Mouse (Mus musculus) lung, embryonic 16.5 days (tissue): ENCODE measurements around the gene Prkn. TPM values are rescaled to one million over a fixed set of nuclear protein-coding genes. Genes with fewer than 3 reads are reported as not detected.
A peak's percentile ranks its signal among the peaks of the same experiment; 100 is the strongest.

Experiments used
- ATAC-seq: fragments of 200-750 bp; cut with Nextera tagmentation; 2 replicates; pipeline ENCODE4 v1.8.0; 2017; ENCODE audit warnings: low read depth, mild to moderate bottlenecking, moderate library complexity
- H3K27ac ChIP-seq: fragments of 300-500 bp; sonication (generic); 2 replicates; pipeline ENCODE4 v1.5.1; 2014; ENCODE audit warnings: mild to moderate bottlenecking, control low read depth, low read length
- H3K27me3 ChIP-seq: fragments of 300-500 bp; sonication (generic); 2 replicates; pipeline ENCODE4 v1.6.1; 2014; ENCODE audit warnings: low read depth, low read length, mixed read lengths; ENCODE audit not compliant: control insufficient read depth, insufficient read depth
- H3K36me3 ChIP-seq: fragments of 300-500 bp; sonication (generic); 2 replicates; pipeline ENCODE4 v1.6.1; 2014; ENCODE audit warnings: low read length; ENCODE audit not compliant: control insufficient read depth, insufficient read depth
- H3K4me1 ChIP-seq: fragments of 300-500 bp; sonication (generic); replicated peaks from 2 replicates; pipeline ENCODE4 v1.6.1; 2014; ENCODE audit warnings: low read length, mixed read lengths; ENCODE audit not compliant: control insufficient read depth, insufficient read depth
- H3K4me2 ChIP-seq: fragments of 300-500 bp; sonication (generic); 2 replicates; pipeline ENCODE4 v1.6.1; 2014; ENCODE audit warnings: low read depth, low read length, control low read depth
- H3K4me3 ChIP-seq: fragments of 300-500 bp; sonication (generic); 2 replicates; pipeline ENCODE4 v1.5.1; 2014; ENCODE audit warnings: mild to moderate bottlenecking, low read length, control low read depth
- H3K9ac ChIP-seq: fragments of 300-500 bp; sonication (generic); 2 replicates; pipeline ENCODE4 v1.6.1; 2014; ENCODE audit warnings: low read length, control low read depth
- H3K9me3 ChIP-seq: fragments of 300-500 bp; sonication (generic); 2 replicates; pipeline ENCODE4 v1.6.1; 2016; ENCODE audit warnings: low read length; ENCODE audit not compliant: control insufficient read depth
- WGBS: fragments of 180-500 bp; shearing (Covaris S2); extraction: QIAGEN DNeasy Blood & Tissue Kit; methylation state at CpG from one replicate; pipeline ENCODE4 v1.1.7; 2014; 5-methylcytosine and 5-hydroxymethylcytosine counted together
- polyA plus RNA-seq: library from polyadenylated mRNA; unstranded; fragments of >200 nt; fragmentation: Nextera tagmentation; extraction: Ambion mirVana; gene quantifications from 2 replicates; pipeline ENCODE4 v1.2.1, GENCODE M21; 2015

The Prkn gene
- polyA plus RNA-seq, 1 experiment from 2014 or later, result 1.8 TPM

DNA sequence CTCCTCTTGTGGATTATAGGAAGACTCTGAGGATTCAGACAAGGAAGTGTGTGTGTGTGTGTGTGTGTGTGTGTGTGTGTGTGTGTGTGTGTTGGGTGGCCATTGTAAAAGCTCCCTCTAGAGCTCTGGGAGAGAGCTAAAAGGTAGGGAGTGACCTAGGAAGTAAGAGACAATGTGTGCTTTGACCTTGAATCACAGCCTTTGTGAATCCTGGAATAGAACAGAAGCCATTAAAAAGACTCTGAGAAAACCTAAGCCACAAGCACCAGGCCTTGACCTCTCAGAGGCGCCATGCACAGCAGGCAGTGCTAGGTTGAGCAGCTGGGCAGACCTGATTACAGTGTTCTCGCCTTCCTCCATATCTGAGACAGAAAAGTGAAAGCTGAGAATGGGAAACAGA, 1236.6 kb downstream of the Prkn start:
- H3K27ac ChIP-seq, result no peak overlapping the region
- H3K36me3 ChIP-seq, result no peaks in the 10 kb centered on the region
- H3K27me3 ChIP-seq, result no peaks in the 10 kb centered on the region
- no peak overlapping the region for H3K4me2 ChIP-seq
- 71% methylated on average over 2 of the region's 2 CpGs for WGBS
- no peak for ATAC-seq
- H3K4me3 ChIP-seq, result no peak overlapping the region
- peaks cover 3% of the 10 kb centered on the region; the same call in 1 of the 2 replicates for H3K4me1 ChIP-seq
- H3K9me3 ChIP-seq, result no peaks in the 10 kb centered on the region
- H3K9ac ChIP-seq, result no peak overlapping the region

DNA sequence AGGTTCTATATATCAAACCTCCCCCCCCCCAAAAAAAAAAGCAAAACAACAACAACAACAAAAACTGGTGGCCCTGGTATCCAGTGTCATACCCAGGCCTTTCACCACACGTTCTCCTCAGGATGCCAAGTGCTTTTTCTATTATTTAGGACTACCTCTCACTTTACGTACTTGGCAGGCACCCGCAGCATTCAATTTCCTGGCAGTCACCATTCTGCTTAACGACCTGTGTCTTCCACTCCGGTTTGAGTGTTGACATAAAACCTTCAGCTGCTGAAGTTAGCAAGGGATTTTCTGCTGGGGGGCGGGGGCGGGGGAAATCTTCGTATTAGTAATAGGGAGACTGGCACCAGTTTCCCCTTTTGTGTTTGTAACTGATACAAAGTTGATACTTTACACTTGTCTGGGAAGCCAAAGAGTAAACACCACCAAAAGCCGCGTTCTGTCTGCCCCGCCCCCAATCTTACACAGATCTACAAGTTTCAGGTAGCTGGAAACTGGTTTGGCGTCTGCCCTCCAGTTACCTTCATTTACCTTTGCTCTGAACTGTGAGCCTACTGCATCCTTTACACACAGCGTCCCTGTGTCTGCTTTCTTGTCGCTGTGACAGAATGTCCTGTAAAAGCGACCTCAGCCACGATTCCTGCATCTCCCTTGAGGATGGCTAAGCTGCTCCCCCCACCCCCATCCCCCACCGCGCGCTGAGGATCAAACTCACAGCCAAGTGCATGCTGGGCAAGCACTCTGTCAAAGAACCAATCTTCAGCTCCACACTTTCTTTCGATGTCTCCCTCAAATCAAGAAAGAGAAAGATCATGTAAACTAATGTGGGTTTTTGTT, 1240.7 kb downstream of the Prkn start:
- H3K27ac ChIP-seq, result no peak overlapping the region
- H3K27me3 ChIP-seq, result no peaks in the 10 kb centered on the region
- H3K4me3 ChIP-seq, result no peak overlapping the region; the same call in 1 of the 2 replicates
- no peaks in the 10 kb centered on the region for H3K36me3 ChIP-seq
- H3K4me2 ChIP-seq, result peak overlapping the region; percentile 35
- peaks cover 3% of the 10 kb centered on the region; the same call in 1 of the 2 replicates for H3K4me1 ChIP-seq
- no peak overlapping the region for H3K9ac ChIP-seq
- ATAC-seq, result peak; percentile 73
- 19% methylated on average over 20 of the region's 20 CpGs for WGBS
- no peaks in the 10 kb centered on the region for H3K9me3 ChIP-seq

DNA sequence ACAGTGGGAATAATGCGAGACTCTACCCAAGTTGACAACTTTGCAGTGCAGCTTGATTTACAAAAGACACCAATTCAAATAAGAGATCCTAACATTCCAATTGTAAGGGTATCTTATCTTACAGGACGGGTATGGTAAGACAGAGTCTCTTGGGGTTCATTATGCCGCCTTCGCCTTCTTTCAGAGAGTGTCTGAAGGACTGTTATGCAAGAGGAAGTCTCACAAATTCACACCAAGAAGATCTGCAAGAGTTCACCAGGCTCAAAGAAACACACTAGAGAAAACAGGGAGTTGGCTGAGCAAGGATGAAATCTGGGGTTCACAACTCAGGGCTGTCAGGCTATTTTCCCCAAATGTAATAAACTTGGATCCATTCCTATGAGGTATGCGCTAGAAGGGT, 1242.0 kb downstream of the Prkn start:
- Histone ChIP-seq H3K4me1 (peaks cover 3% of the 10 kb centered on the region; the same call in 1 of the 2 replicates), H3K36me3 (no peaks in the 10 kb centered on the region), H3K9ac (no peak overlapping the region), H3K4me3 (no peak overlapping the region), H3K4me2 (no peak overlapping the region), H3K27me3 (no peaks in the 10 kb centered on the region), H3K27ac (no peak overlapping the region), H3K9me3 (no peaks in the 10 kb centered on the region)
- 71% methylated on average over 5 of the region's 5 CpGs for WGBS
- no peak for ATAC-seq

DNA sequence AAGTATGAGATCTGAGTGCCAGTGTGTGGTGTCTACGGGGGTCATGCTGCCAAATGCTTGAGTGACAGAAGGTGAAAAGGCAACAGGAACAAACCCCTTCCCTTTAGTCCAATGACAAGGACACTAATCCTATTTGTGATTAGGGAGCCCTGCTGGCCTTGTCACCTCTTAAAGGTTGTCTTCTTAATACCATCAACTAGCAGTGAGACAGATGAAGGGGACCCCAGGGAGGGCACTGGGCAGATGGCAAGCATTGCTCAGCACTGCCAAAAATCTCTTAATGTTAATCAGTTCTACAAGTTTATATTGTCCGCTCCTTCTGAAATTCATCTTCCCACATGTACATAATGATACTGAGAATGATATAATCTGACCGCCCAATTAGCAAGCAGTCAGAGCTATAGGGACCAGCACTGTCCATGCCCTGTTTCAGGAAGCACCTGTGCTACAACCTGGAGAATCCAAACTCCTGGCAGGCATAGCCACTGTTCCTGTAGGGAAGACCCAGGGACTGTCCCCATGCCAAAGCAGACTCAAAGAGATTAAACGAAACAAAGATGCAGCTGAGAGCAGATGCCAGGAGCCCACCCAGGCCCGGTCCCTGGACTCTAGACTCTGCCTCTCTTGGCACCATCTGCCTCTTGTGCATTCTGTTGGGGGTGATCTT, 1250.2 kb downstream of the Prkn start:
- Histone ChIP-seq H3K36me3 (no peaks in the 10 kb centered on the region), H3K4me2 (no peak overlapping the region), H3K9ac (no peak overlapping the region), H3K27me3 (no peaks in the 10 kb centered on the region), H3K27ac (no peak overlapping the region), H3K4me3 (no peak overlapping the region), H3K9me3 (no peaks in the 10 kb centered on the region), H3K4me1 (no peaks in the 10 kb centered on the region)
- ATAC-seq, result no peak
- WGBS, result 64% methylated on average over 5 of the region's 5 CpGs

DNA sequence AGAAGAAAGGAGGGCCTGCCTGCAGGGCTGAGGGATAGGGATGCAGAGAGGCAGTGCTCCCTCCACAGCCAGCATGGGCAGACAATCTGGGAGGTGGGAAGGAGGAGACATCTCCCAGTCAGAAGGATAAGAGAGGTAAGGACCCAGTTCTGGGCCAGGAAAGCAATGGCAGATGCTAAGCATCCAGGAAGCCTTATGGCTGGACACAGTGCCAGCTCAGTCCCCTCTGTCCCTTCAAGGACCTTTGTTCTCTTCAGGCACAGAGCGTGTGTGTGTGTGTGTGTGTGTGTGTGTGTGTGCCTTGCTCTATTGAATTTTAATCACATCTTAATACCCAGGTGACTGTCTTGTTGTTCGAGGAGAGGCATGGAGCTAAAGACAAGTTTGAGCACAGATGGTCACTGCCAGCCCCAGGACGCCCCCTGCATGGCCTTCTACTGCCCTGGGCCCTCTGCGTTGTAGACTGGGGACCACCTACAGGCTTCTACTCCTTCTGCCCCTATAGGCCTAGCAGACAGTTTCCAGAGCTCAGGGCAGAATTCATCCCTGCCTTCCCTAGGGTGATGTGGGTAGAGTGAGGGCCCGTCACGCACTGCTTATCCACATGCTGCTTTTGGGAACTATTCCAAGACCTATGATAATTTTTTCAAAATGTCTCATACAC, 1252.8 kb downstream of the Prkn start:
- WGBS, result 79% methylated on average over 6 of the region's 6 CpGs
- Histone ChIP-seq H3K27ac (no peak overlapping the region), H3K4me3 (no peak overlapping the region), H3K9ac (no peak overlapping the region), H3K9me3 (no peaks in the 10 kb centered on the region), H3K4me1 (no peaks in the 10 kb centered on the region), H3K36me3 (no peaks in the 10 kb centered on the region), H3K4me2 (no peak overlapping the region), H3K27me3 (no peaks in the 10 kb centered on the region)
- no peak for ATAC-seq

DNA sequence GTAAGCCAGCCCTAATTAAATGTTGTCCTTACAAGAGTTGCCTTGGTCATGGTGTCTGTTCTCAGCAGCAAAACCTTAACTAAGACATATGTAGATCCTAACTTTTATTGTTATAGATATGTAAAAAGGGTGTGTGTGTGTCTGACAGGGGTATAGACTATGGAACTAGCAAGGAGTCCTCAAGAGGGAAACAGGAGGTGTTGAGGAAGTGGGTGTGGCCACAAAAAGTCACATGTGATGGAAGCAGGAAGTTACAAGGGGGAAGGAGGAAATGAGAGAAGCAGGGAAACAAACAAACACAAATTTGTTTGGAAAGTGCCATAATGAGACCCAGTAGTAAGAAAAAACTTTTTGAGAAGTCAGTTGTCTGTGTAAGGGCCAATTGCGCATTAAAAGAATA, 1253.8 kb downstream of the Prkn start:
- no peak overlapping the region for H3K27ac ChIP-seq
- 94% methylated on average over 1 of the region's 1 CpGs for WGBS
- H3K9ac ChIP-seq, result no peak overlapping the region
- no peaks in the 10 kb centered on the region for H3K36me3 ChIP-seq
- H3K9me3 ChIP-seq, result no peaks in the 10 kb centered on the region
- no peak overlapping the region for H3K4me3 ChIP-seq
- no peaks in the 10 kb centered on the region for H3K27me3 ChIP-seq
- H3K4me1 ChIP-seq, result no peaks in the 10 kb centered on the region
- no peak overlapping the region for H3K4me2 ChIP-seq
- no peak for ATAC-seq

DNA sequence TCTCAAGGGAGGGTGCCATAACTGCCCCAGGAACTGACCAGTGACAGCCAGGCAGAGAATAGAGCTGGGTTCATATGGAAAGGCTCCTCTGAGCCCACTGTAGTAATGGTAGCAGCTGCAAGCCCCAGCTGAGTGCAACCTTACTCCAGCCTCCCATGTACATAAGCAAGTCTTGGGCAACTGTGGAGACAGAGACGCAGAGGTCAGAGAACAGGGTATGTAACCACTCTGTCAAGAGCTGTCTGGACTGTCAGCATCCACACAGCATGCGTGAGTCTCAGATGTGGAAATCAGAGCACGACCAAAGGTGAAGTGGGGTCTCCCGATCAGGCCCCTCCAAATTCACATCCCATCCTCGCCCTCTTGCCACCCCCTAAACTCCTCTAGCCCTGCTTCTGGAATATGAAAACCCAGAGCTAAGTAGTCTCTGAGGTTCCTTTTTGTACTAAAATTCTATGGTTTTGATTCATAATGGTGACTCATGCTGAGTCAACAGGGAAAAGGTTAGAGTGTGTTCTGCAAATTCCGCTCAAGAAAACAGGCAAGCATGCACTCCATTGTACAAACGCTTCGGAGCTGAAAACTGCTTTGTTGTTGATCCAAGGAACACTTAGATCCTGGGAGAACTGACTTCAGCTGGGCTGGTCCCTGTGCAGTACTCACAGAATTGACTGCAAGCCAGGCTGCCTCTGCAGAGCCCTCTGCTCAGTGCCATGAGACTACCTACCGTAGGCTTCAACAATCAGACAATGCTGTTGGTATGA, 1254.8 kb downstream of the Prkn start:
- H3K9ac ChIP-seq, result no peak overlapping the region
- WGBS, result 60% methylated on average over 9 of the region's 9 CpGs
- H3K4me3 ChIP-seq, result no peak overlapping the region
- H3K4me1 ChIP-seq, result no peaks in the 10 kb centered on the region
- H3K9me3 ChIP-seq, result no peaks in the 10 kb centered on the region
- no peak overlapping the region for H3K4me2 ChIP-seq
- H3K36me3 ChIP-seq, result no peaks in the 10 kb centered on the region
- no peaks in the 10 kb centered on the region for H3K27me3 ChIP-seq
- peak; percentile 83 for ATAC-seq
- no peak overlapping the region for H3K27ac ChIP-seq

DNA sequence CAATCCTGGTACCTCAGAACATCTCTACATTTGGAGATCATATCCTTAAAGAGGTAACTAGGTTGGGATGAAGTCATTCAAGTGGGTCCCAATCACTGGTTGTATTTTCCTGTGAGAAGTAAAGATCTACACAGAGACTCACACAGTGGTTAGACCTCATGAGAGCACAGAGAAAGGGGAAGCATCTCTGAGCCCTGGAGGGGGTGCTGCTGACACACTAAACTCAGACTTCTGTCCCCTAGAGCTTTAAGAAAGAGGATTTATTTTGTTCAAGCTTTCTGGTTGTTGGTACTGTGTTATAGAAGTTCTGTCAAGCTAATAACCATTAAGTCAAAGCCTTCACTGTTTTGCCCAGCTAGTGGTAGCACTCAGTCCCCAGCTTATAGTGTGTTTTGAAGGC, 1259.2 kb downstream of the Prkn start:
- no peak for ATAC-seq
- Histone ChIP-seq H3K27ac (no peak overlapping the region), H3K4me1 (no peaks in the 10 kb centered on the region), H3K9me3 (no peaks in the 10 kb centered on the region), H3K4me3 (no peak overlapping the region), H3K4me2 (no peak overlapping the region), H3K36me3 (no peaks in the 10 kb centered on the region), H3K27me3 (no peaks in the 10 kb centered on the region), H3K9ac (no peak overlapping the region)

DNA sequence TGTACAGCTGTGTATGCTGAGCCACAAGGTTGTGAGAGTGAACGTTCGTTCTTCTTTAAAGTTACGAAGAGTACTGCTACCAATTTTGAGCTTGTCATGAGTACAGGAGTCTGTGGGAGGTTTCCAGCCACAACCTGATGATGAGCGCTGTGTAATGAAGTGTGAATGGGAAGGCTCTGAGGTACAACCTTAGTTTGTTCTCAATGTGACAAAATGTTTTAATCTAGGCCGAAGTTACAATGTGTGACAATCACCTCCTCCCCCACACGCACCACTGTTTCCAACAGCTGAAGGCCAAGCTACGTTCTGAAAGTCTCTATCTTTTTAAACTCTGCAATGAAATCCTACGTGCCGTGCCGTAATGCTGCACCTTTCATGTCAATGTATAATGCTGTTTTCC, 1262.1 kb downstream of the Prkn start:
- Histone ChIP-seq H3K4me2 (no peak overlapping the region), H3K4me1 (no peaks in the 10 kb centered on the region)

More for the DNA sequence above, 1262.1 kb downstream of the Prkn start:
- no peaks in the 10 kb centered on the region for H3K27me3 ChIP-seq
- H3K9me3 ChIP-seq, result no peaks in the 10 kb centered on the region
- WGBS, result 91% methylated on average over 10 of the region's 10 CpGs
- no peak overlapping the region for H3K9ac ChIP-seq
- H3K27ac ChIP-seq, result no peak overlapping the region
- H3K36me3 ChIP-seq, result no peaks in the 10 kb centered on the region
- ATAC-seq, result no peak
- no peak overlapping the region for H3K4me3 ChIP-seq
